Mouse (Mus musculus): ENCODE measurements around the gene Plcd1.

DNA sequence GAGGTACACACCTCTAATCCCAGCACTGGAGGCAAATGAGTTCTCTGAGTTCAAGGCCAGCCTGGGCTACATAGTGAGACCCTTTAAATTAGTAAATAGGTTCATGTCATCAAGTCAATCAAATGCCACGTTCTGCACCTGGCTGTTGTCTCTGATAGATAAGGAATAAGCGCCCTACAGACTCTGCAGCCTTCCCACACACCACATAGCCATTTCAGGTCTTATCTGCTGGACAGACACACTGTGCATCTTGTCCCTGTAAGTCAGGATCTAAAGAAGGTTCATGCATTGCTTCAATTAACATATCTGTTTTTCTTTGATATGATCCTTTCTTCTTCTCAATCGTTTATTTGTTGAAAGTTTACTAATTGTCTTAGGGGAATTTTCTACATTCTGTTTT is 54.7 kb downstream of the Plcd1 start:
- TF ChIP-seq EP300 (IDR thresholded peaks at IDR 0.05; ENCODE audit: low read depth) (no peak), CTCF (IDR thresholded peaks at IDR 0.05; ENCODE audit: low read depth) (no peak)

Measured in heart, postnatal 0 days (tissue).